Mouse (Mus musculus): ENCODE measurements at regions not wholly inside any gene's neighbourhood (a gene's known extent, or its start where the extent isn't known, plus 50 kb on each side); places are given as distances from the start of the nearest gene placed in this dataset.

- DNase-seq, result no peak
These were observed 179.5 kb downstream of the Ets1 start for GRCm38 (mm10) chr9:32815473-32815872.

DNA sequence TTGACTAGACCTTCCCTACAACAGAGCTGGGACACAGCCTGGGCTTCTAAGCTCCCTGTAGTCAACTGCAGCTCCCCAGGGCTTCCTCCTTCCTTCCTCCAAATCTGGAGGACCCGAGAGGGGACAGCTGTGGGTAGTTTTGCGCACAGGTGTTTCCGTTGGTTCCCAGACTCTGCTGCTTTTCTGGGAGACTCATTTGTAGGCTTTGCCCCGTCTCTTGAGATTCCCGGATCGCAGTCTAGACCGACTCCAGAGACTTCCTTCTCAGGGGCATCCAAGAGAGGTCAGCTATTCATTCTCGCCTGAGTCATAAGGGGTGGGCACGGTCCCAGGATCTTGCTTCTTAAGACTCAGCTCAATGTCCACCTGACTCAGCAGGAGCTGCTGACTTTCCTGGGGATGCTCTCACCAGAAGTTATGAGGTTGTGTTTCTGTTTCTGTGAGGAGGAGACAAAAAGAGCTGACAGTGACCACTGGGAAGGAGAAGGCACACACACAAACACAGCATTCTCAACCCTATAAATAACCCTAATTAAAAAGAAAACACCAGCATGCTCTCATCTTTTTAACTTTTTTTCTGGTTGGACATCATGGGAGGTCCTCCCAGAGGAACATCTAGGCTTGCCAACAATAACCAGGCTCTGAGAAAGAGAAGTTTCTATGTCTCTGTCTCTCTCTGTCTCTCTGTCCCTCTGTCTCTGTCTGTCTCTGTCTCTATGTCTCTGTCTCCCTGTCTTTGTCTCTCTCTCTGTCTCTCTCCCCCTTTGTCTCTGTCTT is 180.8 kb downstream of the Ets1 start:
- peak; percentile 30 for DNase-seq

- no peak for DNase-seq
These were observed 181.7 kb downstream of the Ets1 start for GRCm38 (mm10) chr9:32817442-32818358.

GRCm38 (mm10) chr9:32823439-32824133 is 187.6 kb downstream of the Ets1 start:
- DNase-seq, result no peak

GRCm38 (mm10) chr9:32824134-32824531 is 188.1 kb downstream of the Ets1 start:
- DNase-seq, result no peak

DNA sequence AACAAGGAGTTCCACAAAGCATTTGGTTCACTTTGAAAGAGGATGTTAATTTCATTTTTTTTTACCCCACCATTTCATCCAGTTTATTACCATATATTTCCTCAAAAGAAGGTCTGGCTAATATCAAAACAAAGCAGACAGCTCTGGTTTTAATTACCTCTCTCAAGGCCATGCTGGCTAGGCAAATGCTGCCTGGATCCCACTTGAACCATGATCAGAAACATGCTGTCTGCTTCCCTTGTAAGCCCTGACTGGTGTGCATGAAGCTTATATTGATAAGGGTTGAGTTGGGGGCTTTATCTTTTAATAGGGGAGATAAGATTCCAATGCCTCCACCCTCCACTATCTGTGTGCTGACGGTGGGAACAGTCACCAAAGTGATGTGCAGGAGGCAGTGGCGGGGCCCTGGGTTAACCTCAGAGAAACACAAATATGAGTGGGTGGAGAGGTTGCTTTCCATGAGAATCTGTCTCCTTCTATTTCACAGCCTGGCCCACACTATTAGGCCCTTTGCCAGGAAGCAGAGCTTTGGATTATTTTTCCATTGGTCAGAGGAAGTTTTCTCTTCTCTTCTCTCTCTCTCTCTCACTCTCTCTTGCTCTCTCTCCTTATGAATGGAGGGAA is 194.4 kb downstream of the Ets1 start:
- no peak for DNase-seq

- DNase-seq, result no peak
These were observed 197.4 kb downstream of the Ets1 start for GRCm38 (mm10) chr9:32833373-32833772.

DNA sequence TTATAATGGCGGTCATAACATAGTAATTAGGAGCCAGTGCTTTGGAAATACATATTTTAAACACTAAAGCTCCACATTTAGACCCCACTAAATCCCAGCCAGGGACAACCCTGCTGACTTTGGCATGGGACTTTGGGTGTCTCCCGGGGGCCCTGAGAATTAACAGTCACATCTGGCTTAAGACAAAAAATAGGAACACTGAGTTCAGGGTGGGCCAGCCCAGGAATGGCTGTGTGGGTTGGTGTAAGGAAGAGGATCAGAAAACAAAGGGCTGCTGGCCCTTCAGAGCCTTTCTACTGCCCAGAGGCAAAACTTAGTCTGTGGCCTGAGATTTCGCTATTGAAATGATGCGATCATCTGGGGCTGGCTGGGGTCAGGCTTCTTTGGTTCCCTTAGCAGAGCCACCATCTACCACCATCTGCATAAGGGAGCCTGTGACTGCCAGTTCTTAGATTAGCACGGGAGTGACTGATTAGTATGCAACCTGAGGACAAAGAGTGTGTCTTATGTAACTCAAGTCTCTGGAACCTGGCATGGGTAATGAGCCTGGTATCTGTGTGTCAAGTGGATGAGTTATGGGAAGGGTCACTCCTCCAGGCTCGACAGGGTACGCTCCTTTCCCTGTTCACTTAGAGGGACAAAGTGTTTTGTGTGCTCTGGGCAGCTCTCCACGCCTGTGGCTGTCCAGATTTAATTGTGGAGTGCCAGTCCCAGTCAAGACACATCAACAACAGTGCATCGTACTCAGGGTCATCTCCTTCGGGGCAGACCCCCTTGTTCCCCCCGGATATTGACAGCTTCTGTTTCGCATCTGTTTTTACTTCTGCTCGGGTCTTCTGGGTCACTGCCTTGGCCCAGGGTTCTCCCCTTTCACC is 199.0 kb downstream of the Ets1 start:
- no peak for DNase-seq

DNA sequence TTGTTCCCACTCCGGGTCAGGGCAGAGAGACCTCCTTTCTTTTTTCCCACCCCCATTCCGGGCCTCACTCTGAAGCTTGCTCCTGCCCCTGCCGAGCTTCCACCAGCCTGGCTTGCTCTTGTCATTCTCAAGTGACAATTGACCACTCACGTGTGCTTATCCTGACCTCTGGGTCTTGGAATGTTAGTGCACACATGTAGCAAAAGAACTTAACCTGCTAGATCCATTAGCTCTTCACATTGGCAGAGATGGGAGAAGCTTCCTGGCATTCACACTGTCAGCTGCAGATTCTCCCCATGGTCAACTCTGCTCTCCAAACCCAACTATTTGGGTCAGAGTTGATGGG is 199.6 kb downstream of the Ets1 start:
- DNase-seq, result no peak

DNA sequence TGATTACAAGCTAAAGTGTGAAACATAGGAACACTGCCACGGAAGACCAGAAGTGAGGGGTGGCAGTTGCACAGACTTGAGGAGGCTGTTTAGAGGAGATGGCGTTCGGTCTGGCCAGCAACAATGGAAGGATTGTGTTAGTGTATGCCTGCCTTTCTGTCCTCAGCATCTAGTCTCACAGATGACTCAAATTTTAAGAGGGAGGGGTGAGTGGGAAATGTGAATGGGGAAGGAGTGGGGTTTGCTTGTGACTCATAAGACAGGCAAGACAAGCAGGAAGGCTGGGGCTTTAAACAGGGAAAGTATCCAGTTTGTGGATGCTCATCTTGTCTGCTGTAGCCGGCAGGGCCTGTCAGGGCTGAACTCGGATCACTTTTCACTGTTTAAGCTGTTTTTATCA is 200.3 kb downstream of the Ets1 start:
- DNase-seq, result no peak

DNA sequence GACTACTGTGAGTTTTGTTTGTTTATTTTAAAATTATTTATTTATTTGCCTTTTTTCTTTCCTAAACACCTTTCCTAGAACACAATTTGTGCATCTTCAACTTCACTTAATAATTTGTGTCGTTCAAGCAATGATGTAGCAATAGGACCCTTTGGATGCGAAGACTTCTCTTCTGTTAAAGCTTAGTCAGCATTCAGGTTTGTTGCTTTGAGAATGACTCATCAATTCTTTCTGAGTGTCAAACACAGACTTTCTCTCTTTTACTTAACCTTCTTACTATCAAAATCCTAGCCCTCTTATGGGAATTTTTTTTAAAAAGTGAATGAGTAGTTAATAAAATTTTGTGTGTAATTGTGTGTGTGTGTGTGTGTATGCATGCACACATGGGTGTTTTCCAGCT is 211.3 kb downstream of the Ets1 start:
- no peak for DNase-seq

DNA sequence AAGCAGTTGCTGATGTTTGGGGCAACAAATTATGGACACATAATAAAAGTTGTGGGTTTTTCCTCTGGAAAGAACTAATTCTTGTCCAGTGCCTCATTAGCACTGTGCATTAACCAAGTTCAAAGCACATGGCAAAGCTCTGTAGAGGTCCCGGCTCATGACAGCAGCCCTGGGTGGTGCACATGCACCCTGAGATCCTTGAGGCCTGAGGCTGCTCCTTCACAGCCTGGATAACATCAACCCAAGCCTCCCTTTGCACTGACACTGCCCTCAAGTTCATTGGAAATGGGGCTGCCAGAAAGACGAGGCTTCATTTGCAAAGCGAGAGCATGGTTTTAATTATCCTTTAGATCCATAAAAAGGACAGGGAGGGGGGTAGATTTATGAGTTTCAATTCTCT is 216.3 kb downstream of the Ets1 start:
- DNase-seq, result no peak

- DNase-seq, result no peak
These were observed 227.3 kb downstream of the Ets1 start for GRCm38 (mm10) chr9:32863286-32863685.

DNA sequence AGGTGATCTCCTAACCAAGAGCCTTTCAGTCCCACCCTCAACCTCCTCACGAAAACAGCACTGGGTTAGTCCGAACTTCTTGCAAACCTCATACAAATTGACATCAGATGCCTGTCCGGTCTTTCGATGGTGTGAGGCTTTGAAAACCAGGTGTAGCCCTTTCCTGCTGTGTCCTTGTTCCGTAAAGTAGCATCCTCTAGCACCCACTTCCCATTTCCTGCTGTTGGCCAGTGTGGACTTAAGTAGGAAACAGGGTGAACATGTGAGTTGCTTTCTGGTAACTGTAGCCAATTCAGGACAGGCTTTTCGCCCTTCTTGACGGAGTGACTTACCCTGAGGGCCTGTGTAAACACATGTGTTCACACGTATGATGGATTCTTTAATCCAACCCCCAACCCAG is 232.9 kb downstream of the Ets1 start:
- DNase-seq, result no peak

DNA sequence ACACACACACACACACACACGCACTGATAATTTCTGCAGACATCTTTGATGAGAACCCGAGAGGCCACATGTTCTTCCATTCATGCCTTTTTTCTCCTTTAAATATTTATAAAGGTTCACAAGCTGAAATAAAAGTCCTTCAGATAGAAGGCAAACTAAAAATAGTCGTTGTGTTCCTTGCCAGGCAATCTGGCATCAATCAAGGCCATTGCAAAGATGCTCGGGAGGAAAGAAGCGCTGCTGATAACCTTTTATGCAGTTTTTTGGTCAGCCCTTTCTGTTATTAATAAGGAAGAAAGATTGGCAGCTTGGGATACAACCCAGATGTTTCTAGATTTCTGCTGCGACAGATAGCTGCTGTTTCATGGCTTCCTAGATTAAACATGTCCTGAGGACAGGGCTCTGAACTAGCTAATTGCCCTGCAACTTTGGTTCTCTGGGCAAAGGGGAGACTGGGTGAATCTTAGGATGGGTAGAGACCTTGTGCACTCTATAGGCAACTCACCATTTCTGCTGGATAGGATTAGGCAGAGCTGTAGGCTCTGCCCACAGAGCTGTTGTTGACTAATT is 238.4 kb downstream of the Ets1 start:
- peak; percentile 16 for DNase-seq

DNA sequence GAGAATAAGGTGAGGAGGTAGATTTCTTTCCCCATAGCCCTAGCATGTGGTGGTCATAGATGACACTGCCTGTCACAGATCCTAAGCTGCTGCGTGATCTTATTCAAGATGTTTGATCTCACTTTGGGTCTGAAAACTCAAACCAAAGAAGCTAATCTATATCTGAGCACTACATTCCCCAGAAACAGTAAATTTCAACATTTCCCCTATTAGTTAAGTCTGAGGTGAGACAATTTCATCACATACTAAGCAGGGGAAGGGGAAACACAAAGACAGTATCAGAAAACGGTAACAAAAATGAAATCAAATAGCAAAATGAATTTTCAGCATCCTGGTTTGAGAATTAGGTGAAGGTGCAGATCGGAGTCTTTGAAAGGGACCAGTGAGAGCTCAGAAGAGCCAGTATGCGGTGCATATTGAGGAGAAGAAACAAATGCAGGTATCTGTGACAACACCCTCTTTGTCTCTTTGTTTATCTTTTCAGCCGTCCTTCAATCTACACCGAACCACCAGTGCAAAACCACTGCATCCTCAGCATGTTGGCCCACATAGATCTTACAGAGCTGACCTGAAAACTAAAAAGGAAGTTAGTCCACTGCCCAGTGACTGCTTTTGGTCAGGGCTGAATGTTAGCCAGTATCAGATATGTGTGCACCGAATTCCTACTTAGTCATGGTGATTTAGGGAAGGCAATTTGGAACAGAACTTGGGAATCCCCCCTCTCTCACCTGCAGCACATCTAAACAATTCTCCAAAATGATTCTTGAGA is 247.0 kb downstream of the Ets1 start:
- no peak for DNase-seq

DNA sequence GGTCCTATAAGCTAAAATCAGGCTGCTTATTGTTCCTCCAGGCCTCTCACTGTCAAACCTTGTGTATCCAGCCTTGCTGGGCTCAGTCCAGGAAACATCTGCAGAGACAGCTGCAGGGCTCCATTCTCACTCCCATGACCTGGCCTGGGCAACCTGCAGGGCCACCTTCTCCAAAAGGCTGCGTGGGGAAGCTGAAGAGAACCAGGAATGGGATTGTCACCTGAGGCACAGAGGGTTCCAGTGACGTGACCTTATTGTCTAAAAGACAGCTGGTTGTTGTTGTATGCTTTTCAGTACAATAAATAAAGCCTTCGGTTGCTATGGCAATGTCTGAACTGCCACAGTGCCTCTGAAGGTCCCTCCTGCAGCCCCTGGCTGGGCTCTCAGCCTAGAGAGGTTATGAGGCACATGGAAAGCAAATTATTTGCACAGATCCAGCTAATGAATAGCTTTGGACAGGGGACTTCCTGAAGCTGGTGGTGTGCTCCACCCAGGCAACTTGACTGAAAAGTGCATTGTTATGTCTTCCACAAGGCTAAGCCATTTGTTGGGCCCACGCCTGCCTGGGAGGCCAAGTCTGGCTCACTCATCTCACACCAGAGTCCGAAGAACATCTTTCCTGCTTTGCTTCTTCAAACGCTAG is 250.1 kb downstream of the Ets1 start:
- no peak for DNase-seq

GRCm38 (mm10) chr9:32899801-32900200 is 263.8 kb downstream of the Ets1 start:
- no peak for DNase-seq

DNA sequence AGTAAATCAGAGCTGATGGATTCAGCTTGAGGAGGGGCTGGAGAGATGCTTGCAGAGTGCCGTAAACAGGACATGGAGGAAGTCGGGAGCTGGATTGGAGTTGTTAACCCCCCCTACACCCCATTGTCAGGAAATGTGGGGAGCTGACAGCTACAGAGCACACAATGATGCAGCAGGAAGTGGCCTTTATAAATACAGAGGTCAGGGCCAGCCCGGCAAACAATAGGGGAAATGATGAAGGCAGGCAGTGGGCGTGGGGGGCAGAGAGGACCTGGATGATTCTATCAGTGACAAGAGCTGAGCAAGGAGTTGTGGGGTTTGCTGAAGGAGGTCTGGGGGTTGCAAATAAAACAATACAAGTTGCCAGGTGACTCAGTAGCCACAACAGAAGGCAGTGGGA is 265.3 kb downstream of the Ets1 start:
- peak; percentile 51 for DNase-seq

- no peak for DNase-seq
These were observed 270.3 kb downstream of the Ets1 start for GRCm38 (mm10) chr9:32906233-32906872.
